Mouse (Mus musculus) heart, postnatal 0 days (tissue): ENCODE results near the gene Rptor. TPM values are rescaled to one million over a fixed set of nuclear protein-coding genes. Genes with fewer than 3 reads are reported as not detected.
A peak's percentile ranks its signal among the peaks of the same experiment; 100 is the strongest.

Source experiments
- ATAC-seq: fragments of 200-750 bp; cut with Nextera tagmentation; 2 replicates; pipeline ENCODE4 v1.8.0; 2017; ENCODE audit warnings: low read depth, moderate number of reproducible peaks, moderate library complexity; ENCODE audit not compliant: insufficient read depth
- DNase-seq: peaks from one replicate; pipeline ENCODE4 v3.0.0-alpha.2; 2016; ENCODE audit warnings: low spot score
- H3K27ac ChIP-seq: fragments of 300-500 bp; sonication (generic); 2 replicates; pipeline ENCODE4 v1.5.1; 2014; ENCODE audit warnings: low read depth, mild to moderate bottlenecking
- H3K27me3 ChIP-seq: fragments of 300-500 bp; sonication (generic); 2 replicates; pipeline ENCODE4 v1.6.1; 2014; ENCODE audit warnings: low read length, mixed read lengths; ENCODE audit not compliant: control insufficient read depth, insufficient read depth
- H3K36me3 ChIP-seq: fragments of 300-500 bp; sonication (generic); replicated peaks from 2 replicates; pipeline ENCODE4 v1.6.1; 2014; ENCODE audit warnings: low read length, mixed read lengths; ENCODE audit not compliant: control insufficient read depth, insufficient read depth
- H3K4me1 ChIP-seq: fragments of 300-500 bp; sonication (generic); 2 replicates; pipeline ENCODE4 v1.6.1; 2014; ENCODE audit warnings: antibody characterized with exemption; ENCODE audit not compliant: control insufficient read depth, insufficient read depth
- H3K4me2 ChIP-seq: fragments of 300-500 bp; sonication (generic); 2 replicates; pipeline ENCODE4 v1.6.1; 2014; ENCODE audit warnings: low read depth, mild to moderate bottlenecking, low read length, moderate library complexity
- H3K4me3 ChIP-seq: fragments of 300-500 bp; sonication (generic); 2 replicates; pipeline ENCODE4 v1.5.1; 2014; ENCODE audit warnings: low read depth, low read length
- H3K9ac ChIP-seq: fragments of 300-500 bp; sonication (generic); replicated peaks from 2 replicates; pipeline ENCODE4 v1.6.1; 2014; ENCODE audit warnings: low read depth, low read length, mixed read lengths
- H3K9me3 ChIP-seq: fragments of 300-500 bp; sonication (generic); replicated peaks from 2 replicates; pipeline ENCODE4 v1.6.1; 2016; ENCODE audit warnings: low read length; ENCODE audit not compliant: control insufficient read depth
- CTCF ChIP-seq: IDR thresholded peaks from 2 replicates; pipeline ENCODE4 v1.5.1; 2016; ENCODE audit warnings: antibody characterized with exemption, control low read depth, low read depth
- EP300 ChIP-seq: IDR thresholded peaks from 2 replicates; pipeline ENCODE4 v1.6.1; 2016; ENCODE audit warnings: antibody characterized with exemption, low read depth
- WGBS: fragments of 180-500 bp; shearing (Covaris S2); extraction: QIAGEN DNeasy Blood & Tissue Kit; methylation state at CpG from one replicate; pipeline ENCODE4 v1.1.7; 2014; 5-methylcytosine and 5-hydroxymethylcytosine counted together
- polyA plus RNA-seq: library from polyadenylated mRNA; unstranded; fragments of >200 nt; fragmentation: Nextera tagmentation; extraction: Ambion mirVana; gene quantifications from 2 replicates; pipeline ENCODE4 v1.2.1, GENCODE M21; 2015
- total RNA-seq: library from RNA; depleted of rRNA; stranded (reverse); fragments of >200 nt; gene quantifications from 2 replicates; pipeline ENCODE4 v1.2.3, GENCODE M21; 2014; ENCODE audit warnings: low replicate concordance

Gene Rptor
- total and polyA plus RNA-seq, 2 experiments from 2014 or later = 4.8 to 39.8 TPM

DNA sequence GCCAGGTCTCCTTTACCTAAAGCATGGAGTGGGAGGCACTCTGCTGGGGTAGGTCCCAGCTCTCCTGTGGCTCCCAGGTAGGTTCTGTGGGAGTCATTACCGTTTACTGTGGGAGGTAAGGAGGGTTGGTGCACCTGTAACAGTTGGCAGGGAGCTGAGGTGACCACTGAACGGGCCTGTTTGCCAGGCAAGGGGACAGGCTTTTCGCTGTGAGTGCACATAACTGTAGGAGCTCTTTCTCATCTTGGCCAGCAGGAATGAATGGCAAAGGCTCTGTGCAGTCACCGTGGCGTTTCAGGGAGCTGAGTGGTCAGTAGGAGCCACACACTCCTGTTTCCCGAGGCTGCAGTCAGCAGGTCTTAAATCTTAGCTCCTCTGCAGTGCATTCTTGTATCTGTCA is 72.8 kb downstream of the Rptor start:
- no peak for ATAC-seq
- peaks cover 12% of the 10 kb centered on the region; the same call in 1 of the 2 replicates for H3K4me1 ChIP-seq

GRCm38 (mm10) chr11:119676751-119677411 is 74.2 kb downstream of the Rptor start:
- DNase-seq (peak; percentile 38), ATAC-seq (peak; percentile 46; the same call in 1 of the 2 replicates)
- TF ChIP-seq CTCF (no peak), EP300 (no peak)
- H3K27ac ChIP-seq = no peak overlapping the region
- H3K36me3 ChIP-seq = no peaks in the 10 kb centered on the region
- no peaks in the 10 kb centered on the region for H3K27me3 ChIP-seq
- peaks cover 22% of the 10 kb centered on the region for H3K4me1 ChIP-seq
- no peak overlapping the region for H3K4me2 ChIP-seq
- no peaks in the 10 kb centered on the region for H3K9me3 ChIP-seq
- H3K9ac ChIP-seq = no peak overlapping the region
- H3K4me3 ChIP-seq = no peak overlapping the region
- WGBS = 52% methylated on average over 7 of the region's 7 CpGs

More for the DNA sequence above, 72.8 kb downstream of the Rptor start:
- no peak for DNase-seq
- no peaks in the 10 kb centered on the region for H3K9me3 ChIP-seq
- H3K27ac ChIP-seq = no peak overlapping the region
- 77% methylated on average over 6 of the region's 6 CpGs for WGBS
- H3K4me2 ChIP-seq = no peak overlapping the region
- no peak overlapping the region for H3K4me3 ChIP-seq
- no peaks in the 10 kb centered on the region for H3K27me3 ChIP-seq
- TF ChIP-seq EP300 (no peak), CTCF (no peak)
- H3K9ac ChIP-seq = no peak overlapping the region
- H3K36me3 ChIP-seq = no peaks in the 10 kb centered on the region

DNA sequence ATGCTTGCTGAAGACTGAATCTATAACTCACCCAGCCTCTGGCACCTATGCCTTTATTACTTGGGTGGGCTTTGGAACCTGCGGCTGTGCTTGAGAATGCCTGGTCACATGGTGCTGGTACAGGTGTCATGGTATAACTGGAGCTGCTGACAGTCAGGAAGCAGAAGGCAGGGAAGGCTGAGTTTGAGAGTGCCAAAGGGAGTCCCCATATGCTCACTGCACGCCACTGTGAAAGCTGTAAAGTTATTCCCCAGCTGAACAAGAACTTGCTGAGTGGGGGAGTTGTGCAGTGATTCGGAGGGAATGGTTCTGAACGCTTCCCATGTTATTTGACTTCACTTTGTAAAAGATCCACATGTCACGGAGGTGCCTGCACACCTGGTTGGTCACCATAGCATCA is 75.7 kb downstream of the Rptor start:
- Histone ChIP-seq H3K27ac (no peak overlapping the region), H3K4me1 (peaks cover 36% of the 10 kb centered on the region), H3K27me3 (no peaks in the 10 kb centered on the region), H3K4me2 (no peak overlapping the region), H3K9ac (no peak overlapping the region), H3K9me3 (no peaks in the 10 kb centered on the region), H3K4me3 (no peak overlapping the region), H3K36me3 (no peaks in the 10 kb centered on the region)
- no peak for ATAC-seq
- WGBS = 81% methylated on average over 5 of the region's 5 CpGs
- no peak for DNase-seq
- TF ChIP-seq EP300 = no peak
- TF ChIP-seq CTCF = no peak

DNA sequence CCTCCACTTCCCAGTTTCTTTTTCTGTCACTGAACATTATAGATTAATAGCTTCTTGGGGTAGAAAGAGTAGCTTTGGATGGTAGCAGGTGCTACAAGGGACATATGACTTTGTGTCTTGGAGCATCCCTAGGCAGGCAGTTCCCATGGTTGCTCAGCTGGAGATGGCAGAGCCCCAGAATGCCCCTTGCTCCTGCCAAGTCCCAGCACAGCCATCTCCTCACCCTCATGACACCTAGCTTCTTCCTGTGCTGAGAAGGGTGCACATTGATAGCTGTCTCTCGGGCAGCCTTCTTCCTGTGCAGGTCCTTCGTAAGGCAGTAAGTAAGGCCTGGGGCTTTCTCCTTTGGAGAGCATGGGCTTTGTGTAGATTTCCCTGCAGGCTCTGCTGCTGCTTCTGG is 78.0 kb downstream of the Rptor start:
- Histone ChIP-seq H3K4me2 (no peak overlapping the region), H3K9me3 (no peaks in the 10 kb centered on the region), H3K4me1 (peaks cover 59% of the 10 kb centered on the region), H3K36me3 (no peaks in the 10 kb centered on the region), H3K9ac (no peak overlapping the region), H3K27me3 (no peaks in the 10 kb centered on the region), H3K4me3 (no peak overlapping the region), H3K27ac (no peak overlapping the region)
- 56% methylated on average over 2 of the region's 2 CpGs for WGBS
- DNase-seq = no peak
- TF ChIP-seq CTCF (no peak), EP300 (no peak)
- no peak for ATAC-seq

DNA sequence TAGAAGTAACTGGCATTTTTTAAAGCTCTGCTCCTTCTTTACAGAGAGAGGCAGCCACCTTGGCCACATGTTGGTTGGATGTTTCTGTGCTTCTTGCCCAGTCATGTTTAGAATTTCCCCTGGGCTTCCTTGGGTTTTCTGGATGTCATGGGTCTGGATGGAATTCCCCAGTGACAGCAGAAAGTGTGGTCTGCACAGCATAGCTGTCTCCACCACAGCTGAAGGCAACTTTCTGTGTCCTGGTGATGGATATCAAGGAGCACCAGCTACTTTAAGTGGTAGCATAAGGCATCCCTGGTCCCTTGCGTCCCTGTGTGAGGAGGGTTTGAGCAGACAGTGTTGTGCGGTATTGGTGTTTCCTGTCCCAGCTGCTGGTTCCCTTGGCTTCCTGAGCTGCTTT is 79.6 kb downstream of the Rptor start:
- TF ChIP-seq EP300 (no peak), CTCF (no peak)
- Histone ChIP-seq H3K27ac (no peak overlapping the region), H3K27me3 (no peaks in the 10 kb centered on the region), H3K4me3 (no peak overlapping the region), H3K4me2 (no peak overlapping the region), H3K9me3 (no peaks in the 10 kb centered on the region), H3K36me3 (no peaks in the 10 kb centered on the region), H3K9ac (no peak overlapping the region), H3K4me1 (peaks cover 53% of the 10 kb centered on the region)
- DNase-seq = no peak
- WGBS = 63% methylated on average over 2 of the region's 2 CpGs
- ATAC-seq = no peak

DNA sequence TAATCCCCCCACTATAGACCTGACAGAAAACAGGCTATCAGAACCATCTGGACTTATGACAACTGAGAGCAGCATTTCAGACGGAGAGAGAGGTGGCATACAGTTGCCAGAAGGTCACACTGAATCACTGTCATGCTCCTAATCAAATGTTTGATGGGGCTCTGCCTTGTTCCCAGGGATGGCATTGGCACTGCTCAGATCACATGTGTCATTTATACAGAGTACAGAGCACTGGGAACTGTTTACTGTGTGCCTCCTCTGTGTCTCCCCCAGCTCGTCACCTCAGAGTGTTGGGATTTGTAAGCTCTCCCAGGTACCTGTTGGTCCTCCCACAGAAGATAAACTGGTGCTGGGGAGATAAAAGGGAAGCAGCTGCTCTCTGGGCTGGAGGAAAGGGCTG is 81.1 kb downstream of the Rptor start:
- DNase-seq = no peak
- H3K4me1 ChIP-seq = peaks cover 63% of the 10 kb centered on the region
- ATAC-seq = peak; percentile 73; the same call in 1 of the 2 replicates
- peak overlapping the region; percentile 1; the same call in 1 of the 2 replicates for H3K27ac ChIP-seq
- no peak overlapping the region for H3K4me3 ChIP-seq
- no peak overlapping the region for H3K4me2 ChIP-seq
- WGBS = 36% methylated on average over 2 of the region's 2 CpGs
- H3K27me3 ChIP-seq = no peaks in the 10 kb centered on the region
- TF ChIP-seq CTCF = no peak
- TF ChIP-seq EP300 = peak; percentile 44; the same call in 1 of the 2 replicates
- no peaks in the 10 kb centered on the region for H3K9me3 ChIP-seq
- H3K36me3 ChIP-seq = no peaks in the 10 kb centered on the region
- no peak overlapping the region for H3K9ac ChIP-seq
